Mouse (Mus musculus): ENCODE results near the gene Xpnpep2. TPM values are rescaled to one million over a fixed set of nuclear protein-coding genes. Genes with fewer than 3 reads are reported as not detected.

Gene Xpnpep2
- polyA plus RNA-seq, 1 experiment from 2014 or later = 0.57 TPM

DNA sequence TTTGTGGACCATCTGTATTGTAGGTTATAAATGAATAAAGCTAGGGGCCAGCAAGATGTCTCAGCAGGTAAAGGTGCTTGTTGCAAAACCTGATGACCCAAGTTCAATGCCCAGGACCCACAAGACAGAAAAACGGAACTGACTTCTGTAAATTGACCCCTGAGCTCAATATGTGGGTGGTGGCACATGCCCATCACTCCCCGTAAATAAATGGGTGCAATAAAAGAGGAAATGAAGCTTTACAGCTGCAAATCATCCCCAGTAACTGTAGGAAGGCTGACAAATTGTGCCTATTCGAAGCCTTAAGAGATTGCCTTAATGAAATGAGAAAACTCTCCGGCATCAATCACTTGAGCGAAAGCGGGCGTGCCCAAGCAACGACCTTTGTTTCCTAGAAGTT lies 11.9 kb upstream of the Xpnpep2 start:
- no peak for ATAC-seq
- H3K9me3 ChIP-seq (replicated peaks) = no peaks in the 10 kb centered on the region
- H3K4me3 ChIP-seq = no peak overlapping the region
- no peak overlapping the region for H3K27ac ChIP-seq
- H3K27me3 ChIP-seq = no peaks in the 10 kb centered on the region
- no peaks in the 10 kb centered on the region for H3K4me1 ChIP-seq
- H3K36me3 ChIP-seq (ENCODE audit: poor library complexity, severe bottlenecking) = no peaks in the 10 kb centered on the region
- no peak overlapping the region for H3K4me2 ChIP-seq
- H3K9ac ChIP-seq = no peak overlapping the region
- WGBS = 81% methylated on average over 8 of the region's 8 CpGs

DNA sequence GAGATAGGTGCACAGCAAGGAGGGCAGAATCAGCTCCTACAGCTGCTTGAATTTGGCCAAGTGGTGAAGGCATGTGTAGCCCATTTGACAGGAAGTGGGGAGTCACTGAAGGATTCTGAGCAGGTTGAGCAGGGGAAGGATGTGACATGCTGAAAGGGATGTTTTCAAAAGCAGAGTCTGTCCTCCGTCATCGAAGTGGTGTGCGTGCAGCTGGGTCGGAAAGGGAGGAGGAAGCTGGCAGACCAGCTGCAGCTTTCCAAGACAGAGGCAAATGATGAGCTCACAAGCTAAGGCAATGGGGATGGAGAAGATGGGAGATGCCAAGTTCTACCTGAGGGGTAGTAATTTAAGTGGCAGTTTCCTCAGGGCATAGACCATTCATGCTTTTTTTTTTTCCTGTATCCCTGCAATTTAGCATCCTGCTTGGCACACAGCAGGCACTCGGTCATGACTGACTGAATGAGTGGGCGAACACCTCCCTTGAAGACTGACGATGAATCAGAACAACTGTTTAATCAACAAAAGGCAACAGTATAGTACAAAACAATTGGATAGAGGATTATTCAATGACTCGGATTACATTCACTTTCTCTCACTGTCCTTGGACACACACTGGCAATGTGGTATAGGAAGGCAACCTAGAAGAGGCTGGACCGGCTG lies 9.9 kb upstream of the Xpnpep2 start:
- Histone ChIP-seq H3K9me3 (replicated peaks) (no peaks in the 10 kb centered on the region), H3K27me3 (no peaks in the 10 kb centered on the region), H3K36me3 (ENCODE audit: poor library complexity, severe bottlenecking) (no peaks in the 10 kb centered on the region), H3K4me2 (no peak overlapping the region), H3K4me1 (no peaks in the 10 kb centered on the region), H3K27ac (no peak overlapping the region), H3K9ac (no peak overlapping the region), H3K4me3 (no peak overlapping the region)
- 80% methylated on average over 9 of the region's 9 CpGs for WGBS
- no peak for ATAC-seq

DNA sequence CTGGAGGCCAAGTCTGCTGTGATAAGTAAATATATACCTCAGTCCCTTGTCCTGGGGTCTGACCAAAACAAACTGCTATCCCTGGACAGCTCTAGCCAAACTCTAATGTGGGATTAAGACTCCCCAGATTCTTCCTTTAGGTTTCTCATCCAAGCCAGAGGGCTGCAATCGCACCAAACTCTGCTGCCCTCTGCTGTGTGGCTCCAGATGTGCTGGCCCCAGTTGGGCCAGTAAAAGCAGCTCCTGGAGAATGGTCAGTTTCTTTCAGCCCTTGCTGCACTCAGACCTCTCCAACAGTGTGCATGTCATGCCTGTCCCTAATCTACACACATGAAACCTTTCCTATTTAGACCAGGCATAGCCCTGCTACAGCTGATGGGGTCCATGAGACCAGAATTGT lies 8.7 kb upstream of the Xpnpep2 start:
- Histone ChIP-seq H3K36me3 (ENCODE audit: poor library complexity, severe bottlenecking) (no peaks in the 10 kb centered on the region), H3K9ac (no peak overlapping the region), H3K4me1 (no peaks in the 10 kb centered on the region), H3K4me3 (no peak overlapping the region), H3K27ac (no peak overlapping the region), H3K27me3 (no peaks in the 10 kb centered on the region), H3K4me2 (no peak overlapping the region), H3K9me3 (replicated peaks) (no peaks in the 10 kb centered on the region)
- WGBS = 14% methylated on average over 1 of the region's 1 CpGs
- no peak for ATAC-seq

DNA sequence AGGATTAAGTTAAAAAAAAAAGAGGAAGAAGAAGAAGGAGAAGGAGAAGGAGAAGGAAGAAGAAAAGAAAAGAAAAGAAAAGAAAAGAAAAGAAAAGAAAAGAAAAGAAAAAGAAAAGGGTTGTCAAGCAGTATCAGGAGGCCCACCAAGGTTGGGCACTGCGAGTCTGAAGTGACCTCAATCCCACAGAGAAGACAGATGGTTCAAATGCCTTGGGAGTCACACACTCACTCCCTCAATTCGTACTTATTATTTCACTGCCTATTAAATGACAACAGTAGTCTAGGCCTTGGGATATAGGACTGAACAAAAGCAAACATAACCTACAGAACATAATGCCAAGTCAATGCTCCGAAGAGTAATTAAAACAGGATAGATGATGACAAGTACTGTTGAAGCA lies 5.3 kb upstream of the Xpnpep2 start:
- Histone ChIP-seq H3K9me3 (replicated peaks) (no peaks in the 10 kb centered on the region), H3K27ac (no peak overlapping the region), H3K4me3 (no peak overlapping the region), H3K9ac (no peak overlapping the region), H3K27me3 (no peaks in the 10 kb centered on the region), H3K4me1 (no peaks in the 10 kb centered on the region), H3K36me3 (ENCODE audit: poor library complexity, severe bottlenecking) (no peaks in the 10 kb centered on the region), H3K4me2 (no peak overlapping the region)
- 79% methylated on average over 3 of the region's 3 CpGs for WGBS
- ATAC-seq = no peak

DNA sequence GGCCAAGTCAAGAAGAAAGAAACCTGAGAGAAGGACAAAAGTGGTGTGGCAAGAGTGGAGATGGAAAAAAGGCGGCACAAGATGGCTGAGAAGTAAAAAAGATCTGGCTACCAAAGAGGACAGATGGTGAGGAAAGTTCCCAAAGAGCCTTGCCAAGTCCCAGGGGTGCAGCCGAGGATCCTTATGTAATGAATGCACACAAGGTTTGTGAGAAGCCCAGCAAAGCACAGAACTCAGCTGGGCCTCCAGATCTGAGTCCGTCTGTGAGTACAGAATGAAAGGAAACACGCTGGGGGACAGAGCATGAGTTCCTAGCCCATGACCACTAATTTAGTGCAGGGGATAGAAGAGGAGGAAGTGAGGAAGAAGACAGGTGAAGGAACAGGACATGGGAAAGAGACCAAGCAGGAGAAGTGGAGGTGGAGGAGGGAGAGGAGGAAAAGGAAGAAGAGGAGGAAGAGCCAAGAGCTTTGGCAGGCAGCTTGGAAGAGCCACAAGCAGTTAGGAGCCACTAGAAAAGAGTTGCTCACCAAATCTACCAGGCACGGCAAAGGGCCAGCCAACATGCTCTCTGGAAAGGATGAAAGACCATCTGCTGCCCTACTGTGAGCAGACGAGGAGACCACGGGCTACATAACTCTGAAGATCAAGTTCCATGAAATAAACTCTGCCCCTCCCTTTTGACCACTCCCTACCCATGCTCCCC lies 3.6 kb upstream of the Xpnpep2 start:
- Histone ChIP-seq H3K4me1 (no peaks in the 10 kb centered on the region), H3K27me3 (no peaks in the 10 kb centered on the region), H3K9ac (no peak overlapping the region), H3K27ac (no peak overlapping the region), H3K4me3 (no peak overlapping the region), H3K9me3 (replicated peaks) (no peaks in the 10 kb centered on the region), H3K4me2 (no peak overlapping the region), H3K36me3 (ENCODE audit: poor library complexity, severe bottlenecking) (no peaks in the 10 kb centered on the region)
- no peak for ATAC-seq
- WGBS = 71% methylated on average over 7 of the region's 7 CpGs

DNA sequence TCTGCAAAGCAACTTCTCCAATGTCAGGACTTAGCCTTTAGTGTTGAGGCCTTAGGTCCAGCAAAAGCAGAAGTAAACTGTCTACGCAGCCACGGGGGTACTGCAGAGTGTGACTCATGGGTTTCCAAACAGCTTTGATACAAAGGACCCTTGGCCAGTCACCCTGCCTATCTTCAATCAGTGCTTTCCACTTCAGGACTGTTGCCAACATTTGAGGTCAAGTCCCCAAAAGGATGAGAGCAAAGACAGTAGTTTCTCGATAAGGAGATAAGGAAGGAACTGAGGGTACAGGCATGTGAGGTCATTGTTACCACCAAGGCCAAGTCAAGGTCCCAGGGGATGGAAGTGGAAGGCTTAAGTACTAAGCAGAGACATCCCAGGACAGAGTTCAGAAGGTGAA lies 2.3 kb upstream of the Xpnpep2 start:
- no peak overlapping the region for H3K4me3 ChIP-seq
- 86% methylated on average over 3 of the region's 3 CpGs for WGBS
- H3K9ac ChIP-seq = no peak overlapping the region
- no peak for ATAC-seq
- H3K9me3 ChIP-seq (replicated peaks) = no peaks in the 10 kb centered on the region
- H3K27ac ChIP-seq = no peak overlapping the region
- no peak overlapping the region for H3K4me2 ChIP-seq
- no peaks in the 10 kb centered on the region for H3K4me1 ChIP-seq
- H3K36me3 ChIP-seq (ENCODE audit: poor library complexity, severe bottlenecking) = no peaks in the 10 kb centered on the region
- H3K27me3 ChIP-seq = no peaks in the 10 kb centered on the region

DNA sequence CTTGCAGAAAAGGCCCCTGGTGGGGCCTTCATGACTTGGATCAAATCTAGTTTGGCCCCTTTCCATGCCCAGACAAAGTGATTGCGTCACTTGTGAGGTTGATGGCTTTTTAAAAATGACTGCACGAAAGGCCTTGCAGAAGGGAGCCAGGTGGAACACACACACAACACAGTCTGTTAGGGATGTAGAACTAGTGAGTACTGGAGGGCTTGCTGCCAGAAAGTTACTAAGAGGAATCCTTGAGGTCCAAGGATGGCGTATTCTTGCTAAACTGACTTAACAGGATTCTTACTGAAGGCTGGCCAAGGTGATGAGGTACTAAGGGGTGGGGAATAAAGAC lies 761 bp downstream of the Xpnpep2 start:
- Histone ChIP-seq H3K36me3 (ENCODE audit: poor library complexity, severe bottlenecking) (no peaks in the 10 kb centered on the region), H3K9me3 (replicated peaks) (no peaks in the 10 kb centered on the region), H3K4me1 (no peaks in the 10 kb centered on the region), H3K27ac (no peak overlapping the region), H3K27me3 (no peaks in the 10 kb centered on the region), H3K4me2 (no peak overlapping the region), H3K9ac (no peak overlapping the region), H3K4me3 (no peak overlapping the region)
- WGBS = 85% methylated on average over 3 of the region's 3 CpGs
- ATAC-seq = no peak

DNA sequence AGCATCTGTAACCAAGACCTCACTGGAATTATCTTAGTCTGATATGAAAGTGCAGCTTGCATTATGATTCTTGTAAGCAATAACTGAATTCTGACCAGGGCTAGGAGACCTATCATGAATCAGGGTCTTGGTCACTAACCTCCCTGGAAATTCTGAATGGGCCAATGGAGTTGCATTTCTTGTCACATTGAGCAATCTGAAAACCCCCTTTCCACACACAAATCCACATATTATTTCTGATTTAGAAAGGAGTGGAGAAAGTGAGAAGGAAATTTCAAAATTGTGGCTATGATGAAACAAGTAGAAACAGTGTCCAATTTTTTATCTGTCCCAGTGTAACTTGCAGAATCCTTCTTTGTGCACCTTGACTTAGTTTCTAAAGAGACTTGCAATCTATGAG lies 10.8 kb downstream of the Xpnpep2 start:
- H3K9ac ChIP-seq = no peak overlapping the region
- H3K36me3 ChIP-seq (ENCODE audit: poor library complexity, severe bottlenecking) = no peaks in the 10 kb centered on the region
- no peaks in the 10 kb centered on the region for H3K4me1 ChIP-seq
- H3K4me3 ChIP-seq = no peak overlapping the region
- H3K4me2 ChIP-seq = no peak overlapping the region
- H3K9me3 ChIP-seq (replicated peaks) = no peaks in the 10 kb centered on the region
- no peak overlapping the region for H3K27ac ChIP-seq
- H3K27me3 ChIP-seq = no peaks in the 10 kb centered on the region
- ATAC-seq = no peak

DNA sequence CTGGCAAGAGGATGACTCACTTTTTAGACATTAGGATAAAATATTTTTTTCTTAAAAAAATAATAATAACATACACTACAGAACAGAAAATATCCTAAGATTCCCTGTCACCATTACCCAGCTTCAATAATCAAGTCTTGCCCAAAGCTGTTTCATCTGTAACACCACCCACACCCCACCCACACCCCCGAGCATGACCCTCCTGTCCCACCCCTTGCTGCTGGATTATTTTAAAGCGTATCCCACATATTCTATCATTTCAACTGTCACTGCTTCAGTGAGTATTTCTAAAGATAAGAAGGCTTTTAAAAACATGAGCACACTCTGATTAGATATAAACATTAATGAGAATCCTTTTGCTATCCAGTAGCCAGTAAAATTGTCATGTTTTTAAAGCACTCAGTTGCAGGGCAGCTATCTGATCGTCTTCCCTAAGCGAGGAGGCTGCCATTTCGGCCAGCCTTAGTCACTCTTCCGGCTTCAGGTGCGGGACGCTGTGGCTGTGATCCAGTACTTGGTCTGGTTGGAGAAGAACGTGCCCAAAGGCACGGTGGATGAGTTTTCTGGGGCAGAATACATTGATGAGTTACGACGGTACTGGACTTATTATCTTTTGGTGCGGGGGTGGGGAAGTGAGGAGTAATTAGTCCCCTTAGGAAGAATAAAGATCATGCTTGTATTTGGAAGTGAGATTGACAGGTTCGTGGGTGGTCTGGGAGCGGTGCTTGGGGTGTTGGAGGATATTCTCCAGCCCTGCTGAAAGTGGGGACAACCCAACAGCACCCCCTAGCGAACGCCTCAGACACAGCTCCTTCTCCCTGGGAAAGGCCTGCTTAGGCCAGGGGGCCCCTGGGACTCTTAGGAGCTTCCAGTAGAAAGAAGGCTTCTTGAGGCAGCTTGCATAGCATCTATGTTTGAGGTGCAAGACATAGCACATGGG lies 15.9 kb downstream of the Xpnpep2 start:
- H3K4me3 ChIP-seq = no peak overlapping the region
- no peaks in the 10 kb centered on the region for H3K9me3 ChIP-seq (replicated peaks)
- H3K4me2 ChIP-seq = peak overlapping the region; percentile 30
- H3K27ac ChIP-seq = no peak overlapping the region
- 36% methylated on average over 17 of the region's 17 CpGs for WGBS
- H3K27me3 ChIP-seq = no peaks in the 10 kb centered on the region
- H3K4me1 ChIP-seq = no peaks in the 10 kb centered on the region
- no peaks in the 10 kb centered on the region for H3K36me3 ChIP-seq (ENCODE audit: poor library complexity, severe bottlenecking)
- H3K9ac ChIP-seq = no peak overlapping the region
- ATAC-seq = peak; percentile 38; the same call in 1 of the 2 replicates

DNA sequence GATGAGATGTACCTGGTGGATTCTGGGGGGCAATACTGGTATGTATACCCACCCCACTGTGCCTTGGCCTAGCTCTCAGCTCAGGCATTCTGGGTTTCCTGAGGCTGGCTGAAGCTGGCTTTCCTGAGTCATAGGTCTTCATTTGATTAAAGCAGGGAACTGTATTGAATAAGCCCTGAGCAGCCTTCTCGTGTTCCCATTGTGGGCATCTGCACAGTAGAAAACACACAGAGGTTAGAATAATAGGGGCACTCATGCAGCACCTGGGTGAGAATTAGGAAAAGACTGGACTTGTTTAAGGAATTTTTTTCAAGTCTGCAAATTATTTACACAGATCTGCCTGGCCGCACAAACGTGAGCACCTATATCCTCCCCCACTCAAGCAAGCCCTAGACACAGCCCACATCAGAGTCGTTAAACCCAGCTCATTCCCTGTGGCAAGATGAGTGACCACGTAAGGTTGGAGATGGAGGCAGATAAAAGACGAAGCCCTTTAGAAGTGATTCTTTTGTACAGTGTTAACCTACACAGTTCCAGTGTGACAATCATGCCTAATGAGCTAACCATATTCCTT lies 18.5 kb downstream of the Xpnpep2 start:
- 34% methylated on average over 6 of the region's 6 CpGs for WGBS
- Histone ChIP-seq H3K27ac (no peak overlapping the region), H3K36me3 (ENCODE audit: poor library complexity, severe bottlenecking) (no peaks in the 10 kb centered on the region), H3K4me1 (no peaks in the 10 kb centered on the region), H3K27me3 (no peaks in the 10 kb centered on the region), H3K9ac (no peak overlapping the region), H3K4me2 (no peak overlapping the region), H3K4me3 (no peak overlapping the region), H3K9me3 (replicated peaks) (no peaks in the 10 kb centered on the region)
- ATAC-seq = no peak

DNA sequence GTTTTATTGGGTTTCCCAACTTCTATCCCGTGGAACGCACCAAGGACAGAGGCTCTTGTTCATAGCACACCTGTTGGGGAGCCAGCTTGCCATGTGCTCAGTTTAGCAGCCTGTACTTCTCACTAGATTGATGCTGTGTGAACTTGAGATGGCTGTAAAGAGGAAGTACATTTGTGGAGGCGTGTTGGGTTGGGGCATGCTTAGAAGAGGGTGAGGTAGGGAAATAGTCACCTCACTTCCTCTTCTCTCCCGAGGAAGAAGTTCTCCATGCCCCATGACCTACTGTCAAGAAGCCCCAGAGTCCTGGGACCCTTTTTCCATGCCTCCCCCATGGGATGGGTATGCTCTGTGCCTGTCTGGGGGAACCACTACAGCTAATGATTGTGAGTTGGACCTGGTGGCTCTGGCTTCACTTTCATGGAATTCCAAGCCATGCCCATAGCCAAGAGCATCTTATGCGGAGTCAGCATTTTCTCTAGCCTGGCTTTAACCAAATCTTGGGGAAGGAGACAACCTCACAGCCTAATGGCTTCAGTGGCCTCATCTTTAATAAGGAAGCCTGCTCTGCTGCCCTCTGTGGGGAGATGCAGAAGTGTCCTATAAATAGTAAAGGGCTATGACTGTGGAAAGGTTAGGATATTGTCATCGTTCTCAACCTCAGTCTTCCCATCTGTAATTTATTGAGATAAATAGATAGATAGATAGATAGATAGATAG lies 19.1 kb downstream of the Xpnpep2 start:
- Histone ChIP-seq H3K4me1 (no peaks in the 10 kb centered on the region), H3K4me3 (no peak overlapping the region), H3K9me3 (replicated peaks) (no peaks in the 10 kb centered on the region), H3K27ac (no peak overlapping the region), H3K27me3 (no peaks in the 10 kb centered on the region), H3K36me3 (ENCODE audit: poor library complexity, severe bottlenecking) (no peaks in the 10 kb centered on the region), H3K4me2 (no peak overlapping the region), H3K9ac (no peak overlapping the region)
- ATAC-seq = no peak
- 80% methylated on average over 6 of the region's 6 CpGs for WGBS
